Mouse (Mus musculus): ENCODE data around the gene Fcna. TPM values are rescaled to one million over a fixed set of nuclear protein-coding genes. Genes with fewer than 3 reads are reported as not detected.

Gene Fcna
- polyA plus RNA-seq, 1 experiment from 2014 or later = 2.7 TPM

DNA sequence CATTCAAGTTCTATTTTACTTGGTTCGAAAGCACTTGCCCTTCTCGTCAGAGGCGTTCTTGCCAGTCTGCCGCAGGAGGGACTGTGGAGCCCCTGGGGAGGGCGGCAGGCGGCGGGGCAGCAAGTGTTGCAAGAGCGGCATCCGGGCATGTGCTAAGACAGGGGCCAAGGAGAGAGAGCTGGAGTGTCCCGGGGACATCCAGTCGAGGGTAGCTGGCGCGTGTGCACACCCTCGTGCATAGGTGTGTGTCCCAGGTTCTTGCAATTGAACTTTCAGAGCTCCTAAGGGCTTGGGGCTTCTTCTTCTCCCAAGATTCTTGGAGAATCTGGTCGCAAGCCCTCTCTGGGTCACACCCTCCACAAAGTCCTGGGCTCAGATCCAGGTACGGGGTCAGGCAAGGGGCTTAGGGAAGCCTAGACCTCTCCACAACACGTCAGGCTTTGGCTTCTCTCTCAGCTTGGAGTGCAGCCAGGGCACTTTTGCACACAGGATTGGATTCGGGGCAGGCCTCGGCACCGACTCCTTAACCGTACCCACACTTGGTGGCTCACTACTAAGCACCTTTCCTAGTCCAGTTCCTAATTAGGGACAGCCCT is 52.3 kb downstream of the Fcna start:
- peak overlapping the region; percentile 57 for H3K4me3 ChIP-seq
- peak overlapping the region; percentile 81 for H3K4me2 ChIP-seq (replicated peaks)
- H3K9me3 ChIP-seq = no peaks in the 10 kb centered on the region
- peaks cover 50% of the 10 kb centered on the region for H3K27me3 ChIP-seq
- H3K4me1 ChIP-seq = peaks cover 60% of the 10 kb centered on the region
- ATAC-seq (replicated peaks) = no peak
- 7% methylated on average over 21 of the region's 21 CpGs for WGBS
- H3K27ac ChIP-seq (replicated peaks) = peak overlapping the region; percentile 95
- peak overlapping the region; percentile 56 for H3K9ac ChIP-seq (replicated peaks)
- no peaks in the 10 kb centered on the region for H3K36me3 ChIP-seq

Other genes with a start within 250 kb of the Fcna start
- gene Entpd2, start 232.2 kb downstream of the Fcna start, polyA plus RNA-seq (2015; fragmentation: Nextera tagmentation; extraction: Ambion mirVana) = 3.6 and 4.8 TPM in 2 replicates
- gene Npdc1, start 228.7 kb downstream of the Fcna start, polyA plus RNA-seq (2015; fragmentation: Nextera tagmentation; extraction: Ambion mirVana) = 406 and 408 TPM in 2 replicates
- 0.20 TPM in 1 of 2 replicates, not detected in the other for gene Fut7, start 204.8 kb downstream of the Fcna start, polyA plus RNA-seq (2015; fragmentation: Nextera tagmentation; extraction: Ambion mirVana)
- 11.6 and 14.1 TPM in 2 replicates for gene Abca2, start 199.3 kb downstream of the Fcna start, polyA plus RNA-seq (2015; fragmentation: Nextera tagmentation; extraction: Ambion mirVana)
- 3.3 and 3.4 TPM in 2 replicates for gene Clic3, start 171.2 kb downstream of the Fcna start, polyA plus RNA-seq (2015; fragmentation: Nextera tagmentation; extraction: Ambion mirVana)
- gene Paxx, start 166.9 kb downstream of the Fcna start, polyA plus RNA-seq (2015; fragmentation: Nextera tagmentation; extraction: Ambion mirVana) = 100 and 101 TPM in 2 replicates
- gene Ptgds, start 158.0 kb downstream of the Fcna start, polyA plus RNA-seq (2015; fragmentation: Nextera tagmentation; extraction: Ambion mirVana) = 112 and 123 TPM in 2 replicates
- not detected in 2 replicates for gene Lcn12, start 134.1 kb downstream of the Fcna start, polyA plus RNA-seq (2015; fragmentation: Nextera tagmentation; extraction: Ambion mirVana)
- gene Fbxw5, start 127.3 kb downstream of the Fcna start, polyA plus RNA-seq (2015; fragmentation: Nextera tagmentation; extraction: Ambion mirVana) = 128 and 130 TPM in 2 replicates
- gene C8g, start 126.3 kb downstream of the Fcna start, polyA plus RNA-seq (2015; fragmentation: Nextera tagmentation; extraction: Ambion mirVana) = 3.4 and 4.7 TPM in 2 replicates
- gene Traf2, start 81.1 kb downstream of the Fcna start, polyA plus RNA-seq (2015; fragmentation: Nextera tagmentation; extraction: Ambion mirVana) = 28.2 and 28.6 TPM in 2 replicates
- 368 and 393 TPM in 2 replicates for gene Edf1, start 70.2 kb downstream of the Fcna start, polyA plus RNA-seq (2015; fragmentation: Nextera tagmentation; extraction: Ambion mirVana)
- 4.2 and 5.3 TPM in 2 replicates for gene Mamdc4, start 53.2 kb downstream of the Fcna start, polyA plus RNA-seq (2015; fragmentation: Nextera tagmentation; extraction: Ambion mirVana)
- gene Phpt1, start 52.8 kb downstream of the Fcna start, polyA plus RNA-seq (2015; fragmentation: Nextera tagmentation; extraction: Ambion mirVana) = 151 and 158 TPM in 2 replicates
- gene Ajm1, start 46.3 kb downstream of the Fcna start, polyA plus RNA-seq (2015; fragmentation: Nextera tagmentation; extraction: Ambion mirVana) = 5.5 and 5.9 TPM in 2 replicates
- 78.8 and 81.1 TPM in 2 replicates for gene Rabl6, start 19.5 kb downstream of the Fcna start, polyA plus RNA-seq (2015; fragmentation: Nextera tagmentation; extraction: Ambion mirVana)
- 0.14 and 0.20 TPM in 2 replicates for gene Ccdc183, start 10.4 kb downstream of the Fcna start, polyA plus RNA-seq (2015; fragmentation: Nextera tagmentation; extraction: Ambion mirVana)
- 23.8 and 25.0 TPM in 2 replicates for gene Tmem141, start 6.0 kb downstream of the Fcna start, polyA plus RNA-seq (2015; fragmentation: Nextera tagmentation; extraction: Ambion mirVana)
- gene Lcn8, start 25.1 kb upstream of the Fcna start, polyA plus RNA-seq (2015; fragmentation: Nextera tagmentation; extraction: Ambion mirVana) = not detected in 2 replicates
- not detected in 2 replicates for gene Lcn5, start 29.9 kb upstream of the Fcna start, polyA plus RNA-seq (2015; fragmentation: Nextera tagmentation; extraction: Ambion mirVana)
- not detected in 2 replicates for gene Lcn6, start 48.8 kb upstream of the Fcna start, polyA plus RNA-seq (2015; fragmentation: Nextera tagmentation; extraction: Ambion mirVana)
- not detected in 2 replicates for gene Lcn10, start 54.7 kb upstream of the Fcna start, polyA plus RNA-seq (2015; fragmentation: Nextera tagmentation; extraction: Ambion mirVana)
- gene Obp2a, start 72.0 kb upstream of the Fcna start, polyA plus RNA-seq (2015; fragmentation: Nextera tagmentation; extraction: Ambion mirVana) = not detected in 2 replicates
- 115 TPM in 2 replicates for gene Bmyc, start 78.7 kb upstream of the Fcna start, polyA plus RNA-seq (2015; fragmentation: Nextera tagmentation; extraction: Ambion mirVana)
- gene Obp2b, start 109.0 kb upstream of the Fcna start, polyA plus RNA-seq (2015; fragmentation: Nextera tagmentation; extraction: Ambion mirVana) = not detected in 2 replicates
- gene Lcn3, start 137.5 kb upstream of the Fcna start, polyA plus RNA-seq (2015; fragmentation: Nextera tagmentation; extraction: Ambion mirVana) = not detected in 2 replicates
- gene Lcn11, start 149.0 kb upstream of the Fcna start, polyA plus RNA-seq (2015; fragmentation: Nextera tagmentation; extraction: Ambion mirVana) = not detected in 2 replicates
- not detected in 2 replicates for gene Gm13539, start 154.2 kb upstream of the Fcna start, polyA plus RNA-seq (2015; fragmentation: Nextera tagmentation; extraction: Ambion mirVana)
- not detected in 2 replicates for gene Glt6d1, start 187.8 kb upstream of the Fcna start, polyA plus RNA-seq (2015; fragmentation: Nextera tagmentation; extraction: Ambion mirVana)
- gene Lcn9, start 195.1 kb upstream of the Fcna start, polyA plus RNA-seq (2015; fragmentation: Nextera tagmentation; extraction: Ambion mirVana) = not detected in 2 replicates
- gene Sohlh1, start 219.2 kb upstream of the Fcna start, polyA plus RNA-seq (2015; fragmentation: Nextera tagmentation; extraction: Ambion mirVana) = not detected in 2 replicates
- gene Kcnt1, start 235.7 kb upstream of the Fcna start, polyA plus RNA-seq (2015; fragmentation: Nextera tagmentation; extraction: Ambion mirVana) = 6.2 and 7.7 TPM in 2 replicates

Measured in forebrain, embryonic 15.5 days (tissue).